Mouse (Mus musculus): ENCODE measurements at regions not wholly inside any gene's neighbourhood (a gene's known extent, or its start where the extent isn't known, plus 50 kb on each side); places are given as distances from the start of the nearest gene placed in this dataset.
A peak's percentile ranks its signal among the peaks of the same experiment; 100 is the strongest.
"Not testable (repeated sequence)": the region's sequence is repeated elsewhere in the genome, so short reads cannot be mapped to it uniquely, and the experiment has no call there.

DNA sequence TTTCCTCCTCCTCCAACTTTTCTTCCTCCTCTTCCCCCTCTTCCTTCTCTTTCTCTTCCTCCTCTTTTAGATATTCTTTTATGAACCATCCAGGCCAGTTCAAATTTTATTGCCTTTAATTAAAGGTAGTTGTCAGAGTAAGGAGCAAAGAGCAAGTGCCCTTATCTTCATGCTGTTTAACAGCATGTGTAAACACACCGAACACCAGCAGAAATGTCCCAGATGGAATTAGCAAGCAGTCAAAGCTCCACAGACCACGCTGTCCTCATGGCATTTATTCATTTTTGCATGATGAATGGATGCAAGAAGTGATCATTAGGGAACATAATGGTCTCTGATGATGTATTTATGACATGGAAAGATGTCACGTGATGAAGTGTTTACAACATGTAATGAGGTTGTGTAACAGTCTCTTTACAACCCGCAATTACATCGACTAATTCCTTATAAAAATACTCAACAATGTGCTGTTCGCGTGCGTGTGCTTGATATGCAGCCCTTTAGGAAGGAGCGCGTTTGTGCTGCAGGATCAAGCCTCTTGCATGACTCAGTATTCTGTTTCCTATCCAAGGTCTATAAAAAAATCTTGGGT, 187.0 kb downstream of the Bmp2 start:
- DNase-seq (ENCODE audit: extremely low spot score) = no peak

DNA sequence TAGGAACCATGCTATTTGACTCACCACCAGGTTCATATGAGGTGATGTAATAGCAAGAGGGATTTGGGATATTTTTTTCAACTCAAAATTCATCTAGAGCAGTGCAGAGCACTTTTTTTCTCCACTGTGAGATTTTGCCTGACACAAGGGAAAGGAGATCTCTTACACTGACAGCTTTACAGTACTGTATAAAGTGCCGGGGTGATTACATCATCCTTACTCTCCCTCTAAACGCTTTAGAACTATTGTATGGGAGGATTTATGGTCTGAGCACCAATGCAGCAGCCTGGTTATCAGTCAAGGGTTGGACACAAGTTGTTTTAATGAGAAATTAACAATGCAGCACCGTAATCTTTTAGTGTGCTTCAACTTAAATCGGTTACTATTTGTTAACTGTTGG, 196.5 kb downstream of the Bmp2 start:
- DNase-seq (ENCODE audit: extremely low spot score) = no peak

DNA sequence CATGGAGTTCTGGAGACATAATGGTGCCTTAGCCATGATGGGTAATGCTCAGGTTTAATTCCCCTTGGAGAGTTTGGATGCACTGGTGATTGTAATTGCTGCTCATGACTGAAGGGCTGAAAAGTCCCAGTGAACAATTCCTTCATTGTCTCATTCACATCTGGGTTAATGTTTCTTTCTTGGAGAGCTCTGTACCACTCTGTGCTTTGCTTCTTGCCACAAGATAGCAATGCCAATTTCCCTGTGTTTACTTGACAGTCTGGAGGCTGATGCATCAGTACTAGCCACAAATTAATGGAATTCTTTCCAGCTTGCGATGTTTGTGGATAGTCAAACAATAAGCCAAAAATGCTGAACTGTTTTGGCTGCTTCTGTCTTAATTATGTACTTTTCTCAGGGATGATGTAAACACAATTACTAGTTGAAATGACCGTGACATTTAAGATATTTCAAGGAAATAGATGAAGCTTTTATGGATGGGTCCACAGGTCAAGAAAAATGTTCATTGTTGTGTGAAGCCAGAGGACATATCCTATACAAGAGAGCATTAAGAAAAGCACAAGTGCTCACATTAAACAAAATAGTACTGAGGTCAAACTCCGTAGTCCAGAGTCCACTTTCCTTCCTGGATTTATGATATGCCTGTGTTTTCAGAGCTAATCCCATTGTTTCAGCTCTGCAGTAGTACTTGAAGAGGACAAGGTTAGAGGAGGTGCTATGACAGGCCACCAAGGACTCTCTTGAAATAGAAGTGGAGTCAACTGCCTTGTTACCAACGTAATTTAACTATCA, 198.1 kb downstream of the Bmp2 start:
- DNase-seq (ENCODE audit: extremely low spot score) = no peak

DNA sequence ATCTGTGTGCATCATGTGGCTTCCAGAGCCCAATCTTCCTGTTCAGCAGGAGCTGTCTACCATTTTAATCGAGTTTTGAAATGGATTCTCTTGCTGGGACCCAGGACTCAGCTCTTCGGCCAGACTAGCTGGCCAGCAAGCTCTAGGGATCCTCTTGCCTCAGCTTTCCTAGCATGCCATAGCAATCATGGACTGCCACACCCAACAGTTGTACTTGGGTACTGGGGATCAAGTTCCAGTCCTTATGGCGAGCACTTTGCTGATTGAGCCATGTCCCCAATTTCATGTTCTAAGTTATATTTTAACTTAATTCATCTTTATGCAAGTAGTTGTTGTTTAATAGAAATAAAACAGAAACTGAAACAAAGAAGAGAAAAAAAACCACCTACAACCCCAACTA, 202.1 kb downstream of the Bmp2 start:
- DNase-seq (ENCODE audit: extremely low spot score) = no peak

DNA sequence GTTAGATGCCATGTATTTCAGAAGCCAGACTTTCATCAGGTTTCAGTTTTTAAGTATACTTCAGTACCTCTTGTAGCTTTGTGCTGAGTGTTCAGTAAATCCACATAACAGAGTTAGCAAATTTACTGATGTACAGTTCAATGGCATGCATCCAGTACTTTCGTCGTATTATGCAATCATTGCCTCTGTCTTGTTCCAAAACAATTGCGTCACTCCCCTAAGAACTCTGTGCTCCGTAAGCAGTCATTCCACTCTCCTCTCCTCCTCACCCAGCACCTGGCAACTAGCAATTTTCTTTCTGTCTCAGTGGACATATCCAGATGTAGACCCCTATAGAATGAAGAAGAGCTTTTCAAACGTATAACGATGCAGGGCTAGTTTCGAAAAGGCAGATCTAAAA, 209.5 kb downstream of the Bmp2 start:
- DNase-seq (ENCODE audit: extremely low spot score) = no peak

DNA sequence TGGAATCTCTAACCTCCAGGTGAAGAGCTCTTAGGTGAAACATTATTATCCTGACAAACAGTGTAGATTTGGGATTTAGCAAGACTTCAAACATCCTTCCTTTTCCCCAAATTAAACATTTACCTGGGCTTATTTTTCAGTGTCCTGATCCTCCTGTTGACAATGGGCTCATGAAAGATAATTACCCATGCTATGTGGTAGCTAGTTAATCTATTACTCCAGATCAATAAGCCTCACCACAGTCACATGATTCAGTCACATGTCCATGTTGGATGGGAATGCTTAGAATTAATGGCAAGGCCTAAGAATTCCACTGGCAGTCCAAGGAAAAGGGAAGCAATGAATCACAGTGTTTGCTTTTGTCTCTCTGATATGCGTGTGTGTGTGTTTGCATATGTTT, 216.6 kb downstream of the Bmp2 start:
- DNase-seq (ENCODE audit: extremely low spot score) = no peak

DNA sequence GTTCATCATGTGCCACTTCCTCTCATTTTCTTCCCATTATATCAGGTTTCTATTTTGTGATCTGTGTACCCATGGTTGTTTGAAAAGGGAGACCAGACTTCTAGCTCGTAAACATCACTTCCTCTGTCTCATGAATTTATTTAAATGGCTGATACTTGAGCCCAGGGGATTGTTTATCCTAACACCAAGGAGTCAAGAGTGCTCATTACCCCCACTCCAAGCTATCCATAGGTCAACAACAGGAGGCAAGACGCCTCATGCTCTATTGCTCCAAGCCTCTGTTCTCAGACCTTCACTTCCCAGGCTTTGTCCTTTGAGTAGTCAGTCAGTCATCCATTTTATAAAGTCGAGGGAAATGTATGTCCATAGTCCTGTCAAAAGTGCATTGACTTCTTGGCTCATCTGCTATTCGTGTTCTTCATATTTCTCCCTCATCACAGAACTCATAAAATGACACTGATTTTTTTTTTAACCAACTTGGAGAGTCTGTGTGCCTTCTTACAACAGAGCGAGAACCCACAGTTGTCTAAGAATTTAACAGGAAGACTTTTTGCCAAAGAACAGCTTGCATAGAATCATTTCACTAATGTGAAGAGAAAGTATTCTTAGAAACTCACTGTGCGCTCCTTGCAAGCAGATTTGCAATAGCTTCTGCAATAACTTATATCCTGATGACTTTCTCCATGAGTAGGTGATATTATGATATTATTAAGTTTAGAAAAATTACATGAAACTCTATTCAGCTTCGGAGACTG, 231.8 kb downstream of the Bmp2 start:
- DNase-seq (ENCODE audit: extremely low spot score) = no peak

DNA sequence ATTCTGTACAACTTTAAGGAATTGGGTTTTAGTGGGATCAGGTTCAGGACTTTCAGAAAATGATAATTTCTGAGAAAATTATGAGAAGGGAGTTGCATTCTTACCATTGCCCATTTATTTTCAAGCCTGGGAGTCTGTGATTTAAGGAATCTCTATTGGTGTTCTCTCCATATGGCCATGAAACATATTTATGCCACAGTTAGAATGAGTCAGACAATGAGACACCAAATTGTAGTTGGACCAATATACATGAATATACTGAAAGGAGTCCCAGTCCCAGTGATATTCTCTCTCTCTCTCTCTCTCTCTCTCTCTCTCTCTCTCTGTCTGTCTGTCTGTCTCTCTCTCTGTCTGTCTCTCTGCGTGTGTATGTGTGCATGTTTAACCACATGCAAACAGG, 239.1 kb downstream of the Bmp2 start:
- DNase-seq (ENCODE audit: extremely low spot score) = no peak

DNA sequence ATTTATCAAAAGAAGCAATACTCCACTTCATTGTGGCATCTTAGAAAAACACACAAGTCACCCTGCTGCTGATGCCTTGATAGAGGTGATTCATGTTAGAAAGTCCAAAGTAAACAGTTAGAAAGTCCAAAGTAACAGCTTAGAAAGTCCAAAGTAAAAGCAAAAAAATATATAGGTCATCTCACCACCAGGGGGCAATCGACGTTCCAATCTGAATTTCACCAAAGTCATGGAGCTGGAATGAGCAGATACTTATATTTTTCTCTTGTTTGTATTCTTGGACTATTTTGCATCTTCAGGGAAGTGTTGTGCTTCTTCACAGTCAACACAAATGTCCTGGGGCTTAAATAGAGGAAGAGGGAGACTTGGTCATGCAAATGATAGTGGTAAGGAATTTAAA, 241.3 kb downstream of the Bmp2 start:
- DNase-seq (ENCODE audit: extremely low spot score) = peak; percentile 17

DNA sequence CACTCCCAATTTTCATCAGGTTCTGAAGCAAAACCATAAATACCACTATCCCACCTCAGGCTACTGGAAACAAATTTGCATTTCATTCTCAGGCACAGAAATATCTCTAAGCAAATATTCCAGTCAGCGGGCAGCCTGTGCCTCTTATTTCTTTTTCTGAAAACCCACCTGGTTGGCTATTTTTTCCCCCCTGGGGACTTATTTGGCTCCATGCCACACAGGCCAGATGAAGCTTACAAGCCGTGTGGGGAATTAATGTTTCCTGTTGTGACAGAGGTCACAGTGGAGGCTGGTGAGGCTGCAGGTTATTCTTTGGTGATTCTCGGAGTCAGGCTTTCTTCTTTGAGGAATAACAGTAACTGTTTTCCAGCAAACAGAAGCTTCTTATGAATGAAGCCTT, 250.7 kb downstream of the Bmp2 start:
- DNase-seq (ENCODE audit: extremely low spot score) = no peak

DNA sequence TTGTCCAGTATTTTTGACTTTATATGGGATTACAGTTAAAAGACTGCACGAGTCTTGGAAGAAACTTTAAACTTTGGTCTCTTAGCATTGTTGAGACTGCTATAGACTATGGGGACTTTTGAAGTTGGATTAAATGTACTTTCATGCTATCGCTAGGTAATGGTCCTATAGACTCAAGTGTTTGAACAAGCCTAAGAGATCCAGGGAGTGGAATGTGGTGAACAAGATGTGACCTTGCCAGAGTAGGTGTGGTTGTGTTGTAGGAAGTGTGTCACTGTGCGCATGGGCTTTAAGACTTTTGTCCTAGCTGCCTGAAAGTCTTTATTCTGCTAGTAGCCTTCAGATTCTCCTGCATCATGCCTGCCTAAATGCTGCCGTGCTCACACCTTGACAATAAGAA, 269.5 kb downstream of the Bmp2 start:
- DNase-seq (ENCODE audit: extremely low spot score) = no peak

DNA sequence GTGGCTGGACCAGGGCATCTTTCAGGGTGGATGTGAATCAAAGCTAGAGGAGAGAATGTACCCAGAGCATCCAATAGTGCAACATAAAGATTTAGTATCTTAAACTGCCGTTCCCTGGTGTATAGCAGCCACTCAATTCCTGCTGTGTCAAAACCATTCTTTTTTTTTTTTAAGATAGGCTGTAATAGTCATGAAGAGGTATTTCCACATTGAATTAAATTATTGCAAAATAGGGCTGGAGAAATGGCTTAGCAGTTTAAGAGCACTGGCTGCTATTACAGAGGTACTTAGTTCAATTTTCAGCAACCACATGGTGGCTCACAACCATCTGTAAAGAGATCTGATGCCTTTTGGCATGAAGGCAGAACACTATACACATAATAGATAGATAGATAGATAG, 277.4 kb downstream of the Bmp2 start:
- no peak for DNase-seq (ENCODE audit: extremely low spot score)

DNA sequence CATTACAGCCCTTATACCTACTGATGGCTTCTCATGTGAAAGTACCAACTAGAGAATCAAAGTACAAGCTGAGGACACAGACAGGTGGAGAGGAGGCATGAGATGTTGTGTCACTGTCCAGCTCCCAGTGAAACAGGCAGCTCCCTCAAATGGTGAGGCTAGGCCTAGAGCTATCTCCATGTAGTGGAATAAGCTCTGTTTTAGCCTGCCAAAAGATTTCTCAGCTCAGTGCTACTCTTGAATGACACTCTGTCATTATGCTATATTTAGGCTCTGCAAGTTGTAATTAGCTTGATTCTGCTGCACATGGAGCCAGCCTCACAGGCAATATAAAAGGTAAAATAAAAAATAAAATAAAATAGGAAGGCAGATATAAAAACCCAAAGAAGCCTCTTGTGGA, 298.5 kb downstream of the Bmp2 start:
- no peak for DNase-seq (ENCODE audit: extremely low spot score)

DNA sequence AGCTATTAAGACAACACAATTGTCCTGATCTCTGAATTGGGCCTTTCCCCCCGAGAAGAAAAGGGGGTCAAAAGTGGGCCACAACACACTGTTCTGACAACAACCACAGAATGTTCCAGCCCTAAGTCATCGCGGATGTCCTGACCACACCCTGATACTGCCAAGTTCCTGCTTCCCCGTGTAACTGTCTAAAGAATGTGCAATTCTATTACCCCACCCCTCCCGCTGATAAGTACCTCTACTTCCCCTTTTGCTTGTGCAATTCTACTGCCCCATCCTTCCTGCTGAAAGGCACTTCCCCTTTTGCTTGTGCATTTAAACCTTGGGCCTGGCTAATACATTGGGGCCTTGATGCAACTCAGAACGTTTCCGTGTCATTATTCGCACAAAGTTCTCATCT, 323.0 kb downstream of the Bmp2 start:
- not testable (repeated sequence) for DNase-seq (ENCODE audit: extremely low spot score)

DNA sequence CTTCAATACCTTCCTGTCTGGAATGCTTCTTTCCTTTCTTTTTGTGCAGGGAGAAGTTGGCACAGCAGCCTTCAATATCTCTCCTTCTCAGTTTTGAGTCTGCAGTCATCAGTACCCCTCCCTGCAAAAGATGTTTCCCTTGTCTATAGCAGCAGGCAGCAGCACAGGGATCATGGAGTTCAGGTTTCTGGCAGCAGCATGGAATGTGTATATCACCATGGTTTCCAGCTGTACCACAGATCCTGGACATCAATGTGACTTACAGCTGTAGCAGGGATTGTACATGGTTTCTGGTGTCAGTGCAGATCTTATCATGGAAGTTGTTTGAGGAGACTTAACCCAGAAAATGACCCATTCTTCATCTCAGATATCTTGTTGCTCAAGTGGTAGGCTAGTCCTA, 331.7 kb downstream of the Bmp2 start:
- no peak for DNase-seq (ENCODE audit: extremely low spot score)

DNA sequence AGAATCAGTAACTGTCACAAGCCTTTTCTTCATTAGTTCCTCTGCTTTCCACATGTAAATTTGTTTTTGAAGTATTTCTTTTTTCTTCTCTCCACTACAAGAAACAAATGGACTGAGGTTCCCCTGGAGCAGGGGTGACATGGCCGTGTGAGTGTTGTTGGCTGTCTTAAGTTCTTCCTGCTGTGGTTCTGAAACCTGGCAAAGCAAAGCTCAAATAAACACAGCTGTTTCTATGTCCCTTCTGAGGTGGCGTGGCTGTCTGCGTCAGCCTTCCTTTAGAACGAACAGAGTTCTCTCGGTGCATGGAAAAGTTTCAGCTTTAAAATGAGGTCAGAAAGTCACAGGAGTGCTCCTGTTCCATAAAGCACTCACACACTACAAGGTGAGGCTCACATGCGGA, 354.3 kb downstream of the Bmp2 start:
- no peak for DNase-seq (ENCODE audit: extremely low spot score)

Data from embryo, embryonic 9.5 days (tissue).